ENCODE assay signal across 18 mouse cellular contexts in genomic region chr2:104864176-104864860, GRCm38 (mm10). TPM values are rescaled to one million over a fixed set of nuclear protein-coding genes. Genes with fewer than 3 reads are reported as not detected.
DNase-seq lines count a peak whose midpoint lies in the region; ATAC-seq lines count a peak whose summit lies in the region.
"Had no signal": no experiment of that assay in that cellular context is flagged by ENCODE, and none has a peak within 500 bp of the region (broad histone marks: within the 10 kb centered on the region; RNA-seq: fewer than 3 reads in every experiment).

No protein-coding gene starts in this region.

- DNase-seq in adrenal gland, postnatal 25 days: peak; percentile 16
- no peak for DNase-seq in adrenal gland, postnatal 14 days
- DNase-seq in midbrain, embryonic 11.5 days (ENCODE audit: low spot score, missing footprints): peak; percentile 33
- DNase-seq in midbrain, embryonic 10.5 days (ENCODE audit: low spot score): no peak
- peak; percentile 92 for DNase-seq in kidney, adult 9 months
- no peak for DNase-seq in embryo, embryonic 9.5 days (ENCODE audit: extremely low spot score)
- DNase-seq in right cerebral cortex, postnatal 14 days: no peak
- DNase-seq: cerebellum, adult 18-20 months; liver, embryonic 13.5 days; lung, postnatal 14 days; retina, postnatal 1 day had no signal

- H3K27ac ChIP-seq in midbrain, embryonic 11.5 days (ENCODE audit: low read depth, low read length): no peak overlapping the region
- H3K27ac ChIP-seq in midbrain, embryonic 10.5 days (replicated peaks): no peak overlapping the region
- H3K27ac ChIP-seq: forebrain, embryonic 10.5 days; heart, embryonic 13.5 days; hindbrain, embryonic 14.5 days; layer of hippocampus, adult 2 months; liver, embryonic 13.5 days; neural tube, embryonic 13.5 days had no signal

- H3K36me3 ChIP-seq in midbrain, embryonic 11.5 days (ENCODE audit: control insufficient read depth, insufficient read depth, low read length): no peaks in the 10 kb centered on the region
- H3K36me3 ChIP-seq in midbrain, embryonic 10.5 days: no peaks in the 10 kb centered on the region
- H3K36me3 ChIP-seq: forebrain, embryonic 10.5 days; heart, embryonic 13.5 days; liver, embryonic 13.5 days; neural tube, embryonic 13.5 days had no signal

- 90% methylated on average over 4 of the region's 4 CpGs for WGBS in midbrain, embryonic 11.5 days
- WGBS in midbrain, embryonic 10.5 days: 91% methylated on average over 4 of the region's 4 CpGs

- ATAC-seq in midbrain, embryonic 11.5 days (ENCODE audit: low FRiP score): no peak
- ATAC-seq in erythroblast, adult 5-6 weeks (replicated peaks; ENCODE audit: low FRiP score, poor library complexity, severe bottlenecking): no peak
- ATAC-seq: midbrain, embryonic 16.5 days had no signal

- no peaks in the 10 kb centered on the region for H3K4me1 ChIP-seq in midbrain, embryonic 11.5 days (ENCODE audit: control insufficient read depth, insufficient read depth, low read length)
- no peaks in the 10 kb centered on the region for H3K4me1 ChIP-seq in midbrain, embryonic 10.5 days
- H3K4me1 ChIP-seq: forebrain, embryonic 10.5 days; heart, embryonic 13.5 days; liver, embryonic 13.5 days; neural tube, embryonic 13.5 days had no signal

- H3K9me3 ChIP-seq in midbrain, embryonic 11.5 days (ENCODE audit: control insufficient read depth, low read length): no peaks in the 10 kb centered on the region
- H3K9me3 ChIP-seq in midbrain, embryonic 10.5 days (replicated peaks): no peaks in the 10 kb centered on the region
- H3K9me3 ChIP-seq: forebrain, embryonic 10.5 days; heart, embryonic 13.5 days; liver, embryonic 13.5 days; neural tube, embryonic 13.5 days had no signal

- no peaks in the 10 kb centered on the region for H3K27me3 ChIP-seq in midbrain, embryonic 11.5 days (ENCODE audit: control insufficient read depth, insufficient read depth, low read length)
- no peaks in the 10 kb centered on the region for H3K27me3 ChIP-seq in midbrain, embryonic 10.5 days (ENCODE audit: low read depth, poor library complexity, severe bottlenecking)
- H3K27me3 ChIP-seq: heart, embryonic 13.5 days; liver, embryonic 13.5 days; neural tube, embryonic 13.5 days had no signal

- no peak overlapping the region for H3K4me3 ChIP-seq in midbrain, embryonic 11.5 days (ENCODE audit: low read depth, low read length)
- no peak overlapping the region for H3K4me3 ChIP-seq in midbrain, embryonic 10.5 days
- H3K4me3 ChIP-seq: forebrain, embryonic 10.5 days; heart, embryonic 13.5 days; layer of hippocampus, adult 2 months; liver, embryonic 13.5 days; neural tube, embryonic 13.5 days had no signal

- H3K4me2 ChIP-seq in midbrain, embryonic 11.5 days: no peak overlapping the region
- H3K4me2 ChIP-seq: heart, embryonic 13.5 days; hindbrain, embryonic 14.5 days; liver, embryonic 13.5 days; neural tube, embryonic 13.5 days had no signal

- H3K9ac ChIP-seq in midbrain, embryonic 11.5 days (ENCODE audit: low read length): no peak overlapping the region
- H3K9ac ChIP-seq: heart, embryonic 13.5 days; hindbrain, embryonic 14.5 days; liver, embryonic 13.5 days; neural tube, embryonic 13.5 days had no signal

RNA-seq across cellular contexts. Expression of gene Ccdc73, which starts 3.3 kb away (rescaled TPM):
- total RNA-seq in adrenal gland, postnatal 25 days (2021): 4.5 and 7.9 TPM in 2 replicates
- 4.4 and 4.7 TPM in 2 replicates for total RNA-seq in adrenal gland, postnatal 14 days (2021)
- polyA plus RNA-seq in midbrain, embryonic 11.5 days (2014; fragmentation: Nextera tagmentation; extraction: Ambion mirVana): 6.2 and 10.3 TPM in 2 replicates
- polyA plus RNA-seq in midbrain, embryonic 10.5 days (2016; fragmentation: Nextera tagmentation; extraction: Ambion mirVana): 4.4 and 5.2 TPM in 2 replicates
- 4.8 and 31.3 TPM in 2 replicates for total RNA-seq in erythroblast, adult 5-6 weeks (2015; ENCODE audit: low replicate concordance)
- total RNA-seq in erythroblast, adult 5-6 weeks (2017; ENCODE audit: low replicate concordance): 5.7 and 14.6 TPM in 2 replicates

RNA-seq across cellular contexts. Expression of gene Prrg4, which starts 14.6 kb away (rescaled TPM):
- 3.0 and 5.1 TPM in 2 replicates for total RNA-seq in adrenal gland, postnatal 25 days (2021)
- 6.4 TPM in 2 replicates for total RNA-seq in adrenal gland, postnatal 14 days (2021)
- 0.22 and 0.37 TPM in 2 replicates for polyA plus RNA-seq in midbrain, embryonic 11.5 days (2014; fragmentation: Nextera tagmentation; extraction: Ambion mirVana)
- 0.35 and 0.93 TPM in 2 replicates for polyA plus RNA-seq in midbrain, embryonic 10.5 days (2016; fragmentation: Nextera tagmentation; extraction: Ambion mirVana)
- 0.84 TPM in 1 of 2 replicates, not detected in the other for total RNA-seq in erythroblast, adult 5-6 weeks (2015; ENCODE audit: low replicate concordance)
- total RNA-seq in erythroblast, adult 5-6 weeks (2017; ENCODE audit: low replicate concordance): not detected in 2 replicates

RNA-seq across cellular contexts. Expression of gene Qser1, which starts 47.8 kb away (rescaled TPM):
- 29.0 and 29.6 TPM in 2 replicates for total RNA-seq in adrenal gland, postnatal 25 days (2021)
- 23.9 and 24.2 TPM in 2 replicates for total RNA-seq in adrenal gland, postnatal 14 days (2021)
- polyA plus RNA-seq in midbrain, embryonic 11.5 days (2014; fragmentation: Nextera tagmentation; extraction: Ambion mirVana): 15.2 and 18.1 TPM in 2 replicates
- polyA plus RNA-seq in midbrain, embryonic 10.5 days (2016; fragmentation: Nextera tagmentation; extraction: Ambion mirVana): 9.2 and 9.3 TPM in 2 replicates
- total RNA-seq in erythroblast, adult 5-6 weeks (2015; ENCODE audit: low replicate concordance): 4.2 and 9.6 TPM in 2 replicates
- total RNA-seq in erythroblast, adult 5-6 weeks (2017; ENCODE audit: low replicate concordance): 1.5 and 1.8 TPM in 2 replicates

Comparison
In these comparisons a context has a peak if more than half of its experiments do, and no peak if none do; other contexts are left out.
1. DNase-seq: peak in adrenal gland, postnatal 25 days (single experiment), midbrain, embryonic 11.5 days (single experiment) and kidney, adult 9 months (single experiment); none in adrenal gland, postnatal 14 days (single experiment), midbrain, embryonic 10.5 days (single experiment), embryo, embryonic 9.5 days (single experiment) and right cerebral cortex, postnatal 14 days (single experiment).